Mouse (Mus musculus): ENCODE data around the gene Pla2g16.

The Pla2g16 gene

DNA sequence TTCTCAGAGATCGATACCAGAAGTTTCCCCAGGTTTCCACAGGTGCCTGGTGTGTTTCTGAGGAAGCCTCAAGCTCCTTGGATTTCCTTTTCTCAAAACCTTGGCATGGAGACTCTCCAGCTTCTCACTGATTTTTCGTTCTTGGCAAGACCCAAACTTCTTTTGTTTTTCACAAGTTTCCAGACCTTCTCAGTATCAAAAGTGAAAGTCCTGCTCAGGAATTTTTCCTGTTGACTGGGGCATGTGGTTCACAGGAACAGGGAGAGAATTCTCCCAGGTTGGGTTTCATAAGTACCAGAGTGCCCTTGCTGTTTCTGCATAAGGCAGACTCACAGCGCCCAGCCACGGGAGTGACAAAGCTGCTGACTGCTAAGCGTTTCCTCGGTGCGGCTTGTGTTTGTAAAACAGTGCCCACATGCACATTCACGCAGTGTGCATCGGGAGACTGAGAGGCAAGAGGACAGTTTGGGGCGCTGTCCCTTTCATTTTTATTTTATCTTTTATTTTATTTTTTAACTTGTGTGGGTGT lies 5.4 kb downstream of the Pla2g16 start:
- in situ Hi-C loops (cut with MboI; ENCODE audit: unreplicated experiment in 2 of 2) = no loop called here

DNA sequence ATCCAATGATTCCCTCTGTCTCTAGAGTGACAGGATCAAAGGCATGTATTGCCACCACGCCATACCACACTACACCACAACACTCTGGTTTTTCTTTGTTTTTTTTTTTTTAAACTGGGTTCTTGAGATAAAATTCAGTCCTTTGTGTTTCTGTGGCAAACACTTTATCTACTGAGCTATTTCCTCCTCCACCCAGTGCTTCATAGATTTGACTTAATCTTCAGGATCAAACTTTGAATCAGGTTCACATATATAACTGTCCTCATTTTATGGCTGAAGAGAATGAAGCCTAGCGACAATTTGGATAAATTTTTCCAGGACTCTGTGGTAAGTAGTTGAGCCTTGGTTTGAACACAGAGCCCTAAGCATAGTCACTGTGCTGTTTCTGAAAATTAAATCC lies 6.4 kb downstream of the Pla2g16 start:
- in situ Hi-C loops (cut with MboI; ENCODE audit: unreplicated experiment in 2 of 2) = no loop called here

GRCm38 (mm10) chr19:7564457-7564856 lies 7.2 kb downstream of the Pla2g16 start:
- in situ Hi-C loops (cut with MboI; ENCODE audit: unreplicated experiment in 2 of 2) = no loop called here

DNA sequence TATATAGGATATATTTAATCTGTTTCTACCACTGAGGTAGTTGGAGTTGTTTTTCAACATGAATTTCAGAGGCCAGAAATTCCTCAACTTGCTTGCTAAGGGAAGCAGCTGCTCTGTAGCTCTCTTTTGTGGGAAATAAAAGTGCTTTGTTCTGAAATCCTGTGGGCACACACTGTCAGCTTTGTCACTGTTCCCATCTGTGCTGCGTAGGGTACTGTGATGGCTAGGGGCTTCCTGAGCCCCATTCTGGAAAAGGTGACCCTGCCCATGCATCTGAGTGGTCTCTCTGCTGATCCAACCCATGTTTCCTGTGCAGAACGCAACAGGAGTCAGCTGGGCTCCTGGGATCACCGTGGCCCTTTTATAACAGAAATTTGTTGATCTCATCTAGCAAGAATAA lies 9.6 kb downstream of the Pla2g16 start:
- in situ Hi-C loops (cut with MboI; ENCODE audit: unreplicated experiment in 2 of 2) = no loop called here

GRCm38 (mm10) chr19:7568364-7568763 lies 11.1 kb downstream of the Pla2g16 start:
- in situ Hi-C loops (cut with MboI; ENCODE audit: unreplicated experiment in 2 of 2) = no loop called here

DNA sequence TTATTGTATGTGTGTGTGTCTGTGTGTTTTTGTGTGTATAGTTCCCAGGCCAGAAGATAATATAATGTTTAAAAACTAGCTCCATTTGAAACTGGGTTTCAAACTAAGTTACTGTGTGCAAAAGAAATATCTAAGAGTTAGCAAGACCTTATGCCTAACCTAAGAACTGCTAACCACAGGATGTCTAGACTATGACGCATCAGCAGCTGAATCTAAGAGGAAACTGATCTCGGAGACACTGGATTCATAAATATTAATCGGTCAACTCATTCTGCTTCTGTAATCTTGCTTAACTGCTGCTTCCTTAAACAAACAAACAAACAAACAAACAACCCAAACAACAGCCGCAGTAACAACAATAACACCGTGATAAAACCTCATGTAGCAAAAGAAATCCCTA lies 12.4 kb downstream of the Pla2g16 start:
- in situ Hi-C loops (cut with MboI; ENCODE audit: unreplicated experiment in 2 of 2) = no loop called here

- in situ Hi-C loops (cut with MboI; ENCODE audit: unreplicated experiment in 2 of 2) = no loop called here
These were observed 18.9 kb downstream of the Pla2g16 start for GRCm38 (mm10) chr19:7576180-7576579.

DNA sequence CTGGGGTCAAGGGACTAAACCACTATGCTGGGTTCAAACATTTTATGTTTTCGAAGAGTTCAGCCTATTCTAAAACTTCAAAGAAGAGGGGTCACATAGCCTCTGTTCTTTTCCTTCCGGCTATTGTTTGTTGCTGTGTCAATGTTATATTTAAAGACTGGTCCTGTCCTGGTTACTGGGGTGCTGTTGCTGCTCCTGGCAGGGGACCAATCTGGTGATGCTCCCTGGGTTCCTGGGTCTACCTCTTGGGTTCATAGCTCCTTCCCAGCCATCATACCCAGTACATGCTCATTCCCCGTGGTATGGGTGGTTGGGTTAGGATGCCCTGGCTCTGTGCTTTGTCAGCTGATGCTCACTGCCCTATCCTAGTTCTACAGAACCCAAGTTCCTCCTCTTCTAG lies 20.5 kb downstream of the Pla2g16 start:
- in situ Hi-C loops (cut with MboI; ENCODE audit: unreplicated experiment in 2 of 2) = no loop called here

DNA sequence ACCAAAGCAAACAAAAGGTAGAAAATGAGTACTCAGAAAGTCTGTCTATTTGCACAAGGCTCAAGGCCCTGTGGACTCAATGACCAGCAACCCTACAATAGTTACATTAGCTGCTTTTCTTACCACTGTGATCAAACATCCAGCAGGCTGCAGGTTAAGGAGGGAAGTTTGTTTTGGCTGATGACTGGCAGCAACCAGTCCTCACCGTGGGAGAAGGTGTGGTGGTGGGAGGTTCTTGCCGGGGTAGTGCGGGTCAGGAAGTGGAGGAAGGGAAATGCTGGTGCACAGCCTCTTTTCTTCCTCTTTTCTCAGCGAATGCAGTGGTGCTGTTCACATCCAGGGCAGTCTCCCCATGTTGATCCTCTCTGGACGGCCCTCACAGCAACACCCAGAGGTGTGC lies 23.8 kb downstream of the Pla2g16 start:
- in situ Hi-C loops (cut with MboI; ENCODE audit: unreplicated experiment in 2 of 2) = no loop called here

DNA sequence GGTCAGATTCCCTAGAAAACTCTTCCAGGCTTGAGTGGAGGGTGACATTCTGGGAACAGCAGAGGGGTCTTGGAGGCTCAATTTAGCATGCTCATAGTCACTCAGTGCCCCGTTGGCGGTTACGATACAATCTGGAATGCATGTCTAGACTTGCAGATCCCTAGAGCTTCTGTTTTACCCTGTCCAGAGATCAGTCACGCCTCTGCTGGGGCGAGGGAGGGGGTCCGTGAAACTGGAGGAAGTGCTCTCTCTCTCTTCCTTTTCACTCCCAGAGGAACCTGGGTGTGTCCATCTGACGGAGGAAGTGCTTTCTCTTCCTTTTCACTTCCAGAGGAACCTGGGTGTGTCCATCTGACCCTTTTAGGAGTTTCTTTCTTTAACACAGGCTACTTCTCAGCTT lies 25.8 kb downstream of the Pla2g16 start:
- in situ Hi-C loops (cut with MboI; ENCODE audit: unreplicated experiment in 2 of 2) = no loop called here

- in situ Hi-C loops (cut with MboI; ENCODE audit: unreplicated experiment in 2 of 2) = no loop called here
These were observed 26.3 kb downstream of the Pla2g16 start for GRCm38 (mm10) chr19:7583599-7583998.

DNA sequence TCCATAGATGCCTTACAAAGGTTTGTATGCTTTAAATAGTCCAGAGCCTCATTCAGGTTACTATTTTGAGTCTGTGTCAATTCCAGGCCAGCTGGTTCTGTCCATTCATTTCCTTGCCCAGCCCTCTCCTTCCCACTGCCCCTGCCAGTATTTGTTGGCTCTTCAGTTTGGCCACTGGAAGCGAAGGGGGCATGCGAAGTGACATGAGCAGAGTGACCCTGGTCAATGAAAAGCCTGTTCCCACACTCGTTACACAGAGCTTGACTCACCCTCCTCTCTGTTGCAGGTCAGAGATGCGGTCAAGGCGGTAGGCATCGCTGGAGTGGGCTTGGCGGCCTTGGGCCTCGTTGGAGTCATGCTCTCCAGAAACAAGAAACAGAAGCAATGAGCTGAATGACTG lies 28.0 kb downstream of the Pla2g16 start:
- in situ Hi-C loops (cut with MboI; ENCODE audit: unreplicated experiment in 2 of 2) = no loop called here

GRCm38 (mm10) chr19:7585764-7586163 lies 28.5 kb downstream of the Pla2g16 start:
- in situ Hi-C loops (cut with MboI; ENCODE audit: unreplicated experiment in 2 of 2) = no loop called here

DNA sequence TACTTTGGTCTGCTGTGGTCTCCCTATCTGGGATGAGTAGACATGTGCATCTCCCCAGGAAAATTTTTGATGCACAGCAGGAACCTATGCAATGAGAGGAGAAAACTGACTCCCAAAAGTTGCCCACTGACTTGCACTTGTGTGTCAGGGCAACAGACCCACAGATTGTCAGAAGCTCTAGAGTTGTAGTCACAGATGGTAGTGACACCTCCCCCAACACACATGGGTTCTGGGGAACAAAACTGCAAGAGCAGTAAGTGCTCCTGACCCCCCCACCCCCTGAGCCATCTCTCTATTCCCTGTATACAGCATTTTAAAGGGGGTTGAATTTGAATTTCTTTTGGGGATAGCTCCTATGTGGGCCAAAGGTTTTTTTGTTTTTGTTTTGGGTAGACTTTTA lies 33.5 kb downstream of the Pla2g16 start:
- in situ Hi-C loops (cut with MboI; ENCODE audit: unreplicated experiment in 2 of 2) = loop anchor here in 1 of 2 experiments (10.0 kb wide), 2 partner anchors 146 to 526 kb away; no protein-coding TSS in a partner anchor

DNA sequence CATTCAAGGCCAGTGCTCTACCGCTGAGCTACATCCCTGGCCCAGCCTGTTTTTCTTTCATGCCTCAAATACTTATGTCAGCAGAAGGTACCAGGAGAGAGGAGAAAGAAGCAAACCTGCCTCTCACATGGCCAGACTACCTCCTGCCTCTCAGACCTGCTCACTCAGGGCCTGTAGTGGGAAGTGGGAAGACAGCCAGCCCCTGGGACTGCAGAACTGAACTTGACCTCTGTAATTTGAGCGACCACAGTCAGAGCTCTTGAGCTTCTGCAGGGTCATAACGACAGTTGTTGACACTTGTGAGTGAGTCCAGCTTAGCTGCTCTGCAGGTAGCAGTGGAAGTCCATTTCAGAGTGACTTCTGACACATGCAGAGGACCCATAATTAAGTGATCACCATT lies 34.8 kb downstream of the Pla2g16 start:
- in situ Hi-C loops (cut with MboI; ENCODE audit: unreplicated experiment in 2 of 2) = loop anchor here in 1 of 2 experiments (10.0 kb wide), 2 partner anchors 147 to 527 kb away; no protein-coding TSS in a partner anchor

DNA sequence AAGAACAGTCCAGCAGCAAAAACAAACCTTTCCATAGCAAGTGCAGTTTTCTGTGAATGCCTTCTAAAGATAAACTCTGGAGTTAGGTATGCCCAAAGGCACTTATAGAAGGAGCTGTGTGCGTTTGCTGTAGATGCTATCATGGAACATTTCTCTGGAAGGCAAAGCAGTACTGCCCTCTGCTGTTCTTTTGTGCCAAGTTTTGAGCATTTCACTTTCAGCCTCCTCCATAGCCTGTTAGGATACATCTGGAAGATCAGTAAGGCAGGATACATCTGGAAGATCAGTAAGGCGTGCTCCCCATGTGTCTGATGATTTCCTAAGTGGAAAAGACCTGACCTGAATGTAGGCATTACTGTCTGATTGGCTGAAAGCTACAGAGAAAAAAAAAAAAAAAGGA lies 38.3 kb downstream of the Pla2g16 start:
- in situ Hi-C loops (cut with MboI; ENCODE audit: unreplicated experiment in 2 of 2) = loop anchor here (5.0 to 10.0 kb wide), 4 partner anchors 63 to 531 kb away; no protein-coding TSS in a partner anchor

- in situ Hi-C loops (cut with MboI; ENCODE audit: unreplicated experiment in 2 of 2) = loop anchor here (5.0 to 10.0 kb wide), 4 partner anchors 66 to 534 kb away; no protein-coding TSS in a partner anchor
These were observed 41.2 kb downstream of the Pla2g16 start for GRCm38 (mm10) chr19:7598481-7598880.

GRCm38 (mm10) chr19:7601551-7601950 lies 44.3 kb downstream of the Pla2g16 start:
- in situ Hi-C loops (cut with MboI; ENCODE audit: unreplicated experiment in 2 of 2) = no loop called here

GRCm38 (mm10) chr19:7604107-7604506 lies 46.8 kb downstream of the Pla2g16 start:
- in situ Hi-C loops (cut with MboI; ENCODE audit: unreplicated experiment in 2 of 2) = no loop called here

GRCm38 (mm10) chr19:7605013-7605412 lies 47.8 kb downstream of the Pla2g16 start:
- in situ Hi-C loops (cut with MboI; ENCODE audit: unreplicated experiment in 2 of 2) = no loop called here

GRCm38 (mm10) chr19:7605930-7606783 lies 48.9 kb downstream of the Pla2g16 start:
- in situ Hi-C loops (cut with MboI; ENCODE audit: unreplicated experiment in 2 of 2) = no loop called here
